Mouse (Mus musculus): ENCODE measurements around the gene Arhgef11. TPM values are rescaled to one million over a fixed set of nuclear protein-coding genes. Genes with fewer than 3 reads are reported as not detected.

Arhgef11 gene
- polyA plus RNA-seq, 1 experiment, result 53.8 TPM

GRCm38 (mm10) chr3:87733984-87734761 is 116.8 kb downstream of the Arhgef11 start:
- no peak for TF ChIP-seq CTCF (IDR thresholded peaks at IDR 0.05; ENCODE audit: insufficient read depth, low read length)
- no peak for TF ChIP-seq POLR2A (IDR thresholded peaks at IDR 0.05; ENCODE audit: borderline replicate concordance, extremely low read depth, low read depth, low read length)
- WGBS, result 85% methylated on average over 11 of the region's 11 CpGs
- Histone ChIP-seq H3K4me3 (replicated peaks; ENCODE audit: extremely low read depth, low read depth, low read length) (no peak overlapping the region), H3K4me1 (ENCODE audit: control insufficient read depth, insufficient read depth, low read length) (no peaks in the 10 kb centered on the region)
- DNase-seq, result no peak

GRCm38 (mm10) chr3:87735335-87735734 is 118.0 kb downstream of the Arhgef11 start:
- Histone ChIP-seq H3K4me3 (replicated peaks; ENCODE audit: extremely low read depth, low read depth, low read length) (no peak overlapping the region), H3K4me1 (ENCODE audit: control insufficient read depth, insufficient read depth, low read length) (no peaks in the 10 kb centered on the region)
- no peak for DNase-seq
- TF ChIP-seq POLR2A (IDR thresholded peaks at IDR 0.05; ENCODE audit: borderline replicate concordance, extremely low read depth, low read depth, low read length) (no peak), CTCF (IDR thresholded peaks at IDR 0.05; ENCODE audit: insufficient read depth, low read length) (no peak)
- WGBS, result 64% methylated on average over 9 of the region's 9 CpGs

DNA sequence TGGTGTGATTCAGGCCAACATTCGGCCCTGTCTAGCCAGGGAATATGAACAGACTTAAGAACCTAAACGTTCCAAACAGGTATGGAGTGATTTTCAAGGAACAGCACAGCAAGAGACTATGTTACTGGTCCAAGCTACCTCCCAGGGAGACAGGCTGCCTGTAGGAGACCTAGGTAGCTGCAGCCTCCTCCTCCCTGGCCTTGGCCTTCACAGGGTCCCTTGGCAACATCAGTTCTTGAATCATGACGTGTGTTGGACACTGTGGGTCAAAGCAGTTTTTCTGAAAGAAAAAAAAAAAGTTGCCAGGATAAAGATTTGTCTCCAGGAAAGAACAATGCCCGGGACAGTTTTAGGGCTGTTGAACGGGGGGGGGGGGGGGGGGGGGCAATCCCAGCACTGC is 121.5 kb downstream of the Arhgef11 start:
- Histone ChIP-seq H3K4me3 (replicated peaks; ENCODE audit: extremely low read depth, low read depth, low read length) (no peak overlapping the region), H3K4me1 (ENCODE audit: control insufficient read depth, insufficient read depth, low read length) (no peaks in the 10 kb centered on the region)
- 68% methylated on average over 5 of the region's 5 CpGs for WGBS
- no peak for DNase-seq
- no peak for TF ChIP-seq POLR2A (IDR thresholded peaks at IDR 0.05; ENCODE audit: borderline replicate concordance, extremely low read depth, low read depth, low read length)
- TF ChIP-seq CTCF (IDR thresholded peaks at IDR 0.05; ENCODE audit: insufficient read depth, low read length), result no peak

- WGBS, result 69% methylated on average over 3 of the region's 3 CpGs
- 0 out of 2 replicates have a peak, but pooled peaks cover 5% of the 10 kb centered on the region for H3K4me1 ChIP-seq (ENCODE audit: control insufficient read depth, insufficient read depth, low read length)
- DNase-seq, result no peak
- no peak overlapping the region for H3K4me3 ChIP-seq (replicated peaks; ENCODE audit: extremely low read depth, low read depth, low read length)
- TF ChIP-seq POLR2A (IDR thresholded peaks at IDR 0.05; ENCODE audit: borderline replicate concordance, extremely low read depth, low read depth, low read length), result no peak
- TF ChIP-seq CTCF (IDR thresholded peaks at IDR 0.05; ENCODE audit: insufficient read depth, low read length), result no peak
Observed at GRCm38 (mm10) chr3:87742013-87742412, 124.7 kb downstream of the Arhgef11 start.

DNA sequence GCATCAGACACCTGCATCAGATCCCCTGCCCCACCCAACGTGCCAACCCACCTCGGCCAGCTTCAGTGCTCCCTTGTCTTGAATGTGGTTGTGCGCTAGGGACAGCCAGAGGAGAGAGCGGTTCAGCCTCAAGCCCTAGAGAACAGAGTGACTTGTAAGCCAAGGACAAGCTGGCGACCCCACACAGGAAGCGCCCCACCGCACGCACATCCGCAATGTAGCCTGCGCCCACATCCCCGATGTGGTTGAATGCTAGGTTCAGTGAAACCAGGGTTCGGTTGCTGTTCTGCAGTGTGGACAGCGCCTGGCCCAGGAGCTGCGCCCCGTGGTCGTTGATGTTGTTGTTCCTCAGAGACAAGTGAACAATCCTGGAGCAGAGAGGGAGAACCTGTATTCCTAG is 125.4 kb downstream of the Arhgef11 start:
- 75% methylated on average over 16 of the region's 16 CpGs for WGBS
- no peak for DNase-seq
- no peak overlapping the region for H3K4me3 ChIP-seq (replicated peaks; ENCODE audit: extremely low read depth, low read depth, low read length)
- TF ChIP-seq POLR2A (IDR thresholded peaks at IDR 0.05; ENCODE audit: borderline replicate concordance, extremely low read depth, low read depth, low read length) (no peak), CTCF (IDR thresholded peaks at IDR 0.05; ENCODE audit: insufficient read depth, low read length) (no peak)
- 0 out of 2 replicates have a peak, but pooled peaks cover 5% of the 10 kb centered on the region for H3K4me1 ChIP-seq (ENCODE audit: control insufficient read depth, insufficient read depth, low read length)

DNA sequence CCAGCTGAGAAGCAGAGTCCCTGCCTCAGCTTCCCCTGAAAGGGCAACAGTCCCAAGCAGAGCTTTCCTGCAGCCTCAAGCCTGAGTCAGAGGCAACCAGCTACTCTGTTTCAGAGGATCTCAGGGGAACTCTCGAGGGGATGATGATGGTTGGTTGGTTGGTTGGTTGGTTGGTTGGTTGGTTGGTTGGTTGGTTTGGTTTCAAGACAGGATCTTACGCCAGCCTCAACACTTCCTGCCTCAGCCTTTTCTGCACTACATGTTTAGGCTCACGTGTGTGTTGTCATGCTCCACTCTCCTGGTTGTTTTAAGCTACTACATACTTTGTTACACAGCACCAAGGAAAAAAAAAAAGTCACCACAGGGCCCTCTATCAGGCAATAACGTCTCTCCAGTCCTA is 126.6 kb downstream of the Arhgef11 start:
- 0 out of 2 replicates have a peak, but pooled peaks cover 5% of the 10 kb centered on the region for H3K4me1 ChIP-seq (ENCODE audit: control insufficient read depth, insufficient read depth, low read length)
- H3K4me3 ChIP-seq (replicated peaks; ENCODE audit: extremely low read depth, low read depth, low read length), result no peak overlapping the region
- TF ChIP-seq POLR2A (IDR thresholded peaks at IDR 0.05; ENCODE audit: borderline replicate concordance, extremely low read depth, low read depth, low read length), result no peak
- DNase-seq, result no peak
- WGBS, result 69% methylated on average over 4 of the region's 4 CpGs

DNA sequence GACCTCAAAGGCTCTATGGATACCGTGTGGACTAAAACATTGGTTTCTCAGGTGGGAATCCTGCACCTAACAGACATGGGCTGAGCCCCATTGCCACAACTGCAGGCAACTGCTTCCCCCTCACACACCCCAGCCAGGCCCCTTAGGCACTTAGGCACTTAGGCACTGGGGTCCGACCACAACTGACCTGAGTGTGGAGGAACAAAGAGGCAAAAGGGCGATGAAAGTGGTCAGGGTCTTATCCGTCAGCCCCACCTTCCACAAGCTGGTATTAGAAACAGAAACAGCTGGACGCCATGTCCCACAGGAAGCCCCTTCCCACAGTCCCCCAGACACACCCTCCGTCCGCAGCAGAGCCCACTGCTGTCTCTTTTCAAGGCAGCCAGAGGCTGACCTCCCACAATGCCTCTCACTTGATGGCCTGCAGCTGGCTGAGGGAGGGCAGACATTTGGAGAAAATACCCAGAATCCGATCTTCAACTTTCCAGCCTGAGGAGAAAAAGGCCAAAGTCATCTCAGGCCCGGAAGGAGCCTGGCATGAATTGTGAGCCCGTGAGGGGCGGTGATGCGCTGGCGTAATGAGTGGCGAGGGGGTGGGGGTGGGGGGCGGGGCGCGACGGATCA is 127.8 kb downstream of the Arhgef11 start:
- no peak overlapping the region for H3K4me3 ChIP-seq (replicated peaks; ENCODE audit: extremely low read depth, low read depth, low read length)
- WGBS, result 27% methylated on average over 18 of the region's 18 CpGs
- no peak for DNase-seq

DNA sequence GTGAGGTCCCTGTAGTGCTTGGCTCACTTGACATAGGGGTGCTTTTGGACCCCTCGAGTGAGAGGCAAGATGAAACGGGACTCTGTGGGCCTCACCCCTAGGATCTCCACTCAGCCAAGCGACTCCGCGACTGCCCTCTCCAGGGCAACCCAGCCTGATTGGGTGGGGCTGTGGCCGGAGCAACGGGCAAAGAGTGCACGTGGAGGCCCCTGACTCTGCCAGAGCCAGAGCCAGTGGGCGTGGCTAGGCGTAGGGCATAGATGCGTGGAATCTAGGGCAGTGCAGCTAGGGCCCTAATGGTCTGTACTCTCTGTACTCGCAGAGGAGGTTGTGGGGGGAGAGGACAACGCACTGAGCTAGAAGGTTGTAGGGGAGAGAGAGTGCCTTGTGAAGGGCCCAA is 131.1 kb downstream of the Arhgef11 start, which contains the start of gene Lrrc71:
Gene Lrrc71 (minus strand): TSS at position 195 of the 400 bp plus-strand sequence.
- H3K4me3 ChIP-seq (replicated peaks; ENCODE audit: extremely low read depth, low read depth, low read length), result no peak within 1 kb of the TSS
- H3K4me1 ChIP-seq (ENCODE audit: control insufficient read depth, insufficient read depth, low read length), result 0 out of 2 replicates have a peak, but pooled peaks cover 5% of the 10 kb centered on the region
- WGBS, result 36% methylated on average over 13 of the region's 13 CpGs
- TF ChIP-seq POLR2A (IDR thresholded peaks at IDR 0.05; ENCODE audit: borderline replicate concordance, extremely low read depth, low read depth, low read length), result no peak
- no peak for TF ChIP-seq CTCF (IDR thresholded peaks at IDR 0.05; ENCODE audit: insufficient read depth, low read length)
- DNase-seq, result no peak

More for the DNA sequence above, 127.8 kb downstream of the Arhgef11 start:
- TF ChIP-seq POLR2A (IDR thresholded peaks at IDR 0.05; ENCODE audit: borderline replicate concordance, extremely low read depth, low read depth, low read length) (no peak), CTCF (IDR thresholded peaks at IDR 0.05; ENCODE audit: insufficient read depth, low read length) (no peak)
- H3K4me1 ChIP-seq (ENCODE audit: control insufficient read depth, insufficient read depth, low read length), result 0 out of 2 replicates have a peak, but pooled peaks cover 5% of the 10 kb centered on the region

- Histone ChIP-seq H3K4me3 (replicated peaks; ENCODE audit: extremely low read depth, low read depth, low read length) (no peak overlapping the region), H3K4me1 (ENCODE audit: control insufficient read depth, insufficient read depth, low read length) (0 out of 2 replicates have a peak, but pooled peaks cover 5% of the 10 kb centered on the region)
- peak; percentile 92 for TF ChIP-seq CTCF (IDR thresholded peaks at IDR 0.05; ENCODE audit: insufficient read depth, low read length)
- no peak for TF ChIP-seq POLR2A (IDR thresholded peaks at IDR 0.05; ENCODE audit: borderline replicate concordance, extremely low read depth, low read depth, low read length)
- DNase-seq, result no peak
- 21% methylated on average over 5 of the region's 5 CpGs for WGBS
Observed at GRCm38 (mm10) chr3:87749036-87749435, 131.7 kb downstream of the Arhgef11 start.
